Mouse (Mus musculus): Measurements from ENCODE around the gene Racgap1. TPM values are rescaled to one million over a fixed set of nuclear protein-coding genes. Genes with fewer than 3 reads are reported as not detected.

The Racgap1 gene
- polyA plus RNA-seq, 1 experiment from 2014 or later, result 69.2 TPM

GRCm38 (mm10) chr15:99648326-99648725 lies 3.1 kb downstream of the Racgap1 start:
- 73% methylated on average over 4 of the region's 4 CpGs for WGBS (ENCODE audit: insufficient replicate concordance)

DNA sequence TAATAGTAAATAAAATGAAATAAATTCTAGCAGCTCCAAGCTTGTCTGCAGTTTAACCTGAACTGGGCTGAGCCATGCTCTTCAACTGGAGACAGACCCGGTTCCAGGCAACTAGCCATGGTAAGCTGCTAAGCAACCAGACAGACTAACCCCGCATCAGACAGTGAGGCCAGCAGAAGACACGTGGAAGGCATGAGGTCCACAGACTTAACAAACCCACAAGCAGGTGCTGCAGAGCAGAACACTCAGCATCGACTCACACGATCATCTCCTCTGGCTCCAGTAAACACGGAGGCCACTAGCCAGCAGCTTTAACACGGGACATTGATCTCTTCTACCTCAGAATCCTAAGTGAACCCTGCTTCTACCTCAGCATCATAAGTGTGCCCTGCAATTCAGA lies 6.7 kb downstream of the Racgap1 start:
- peaks cover 56% of the 10 kb centered on the region for H3K4me1 ChIP-seq (replicated peaks)

More at GRCm38 (mm10) chr15:99648326-99648725, 3.1 kb downstream of the Racgap1 start:
- Histone ChIP-seq H3K9ac (peak overlapping the region; percentile 40; the same call in 1 of the 2 replicates), H3K4me2 (peak overlapping the region; percentile 28), H3K27ac (no peak overlapping the region), H3K9me3 (replicated peaks) (no peaks in the 10 kb centered on the region), H3K4me3 (replicated peaks) (no peak overlapping the region), H3K36me3 (0 out of 2 replicates have a peak, but pooled peaks cover 11% of the 10 kb centered on the region), H3K27me3 (peaks cover 10% of the 10 kb centered on the region), H3K4me1 (replicated peaks) (peaks cover 85% of the 10 kb centered on the region)
- no peak for ATAC-seq (ENCODE audit: low read depth)
- DNase-seq, result no peak

DNA sequence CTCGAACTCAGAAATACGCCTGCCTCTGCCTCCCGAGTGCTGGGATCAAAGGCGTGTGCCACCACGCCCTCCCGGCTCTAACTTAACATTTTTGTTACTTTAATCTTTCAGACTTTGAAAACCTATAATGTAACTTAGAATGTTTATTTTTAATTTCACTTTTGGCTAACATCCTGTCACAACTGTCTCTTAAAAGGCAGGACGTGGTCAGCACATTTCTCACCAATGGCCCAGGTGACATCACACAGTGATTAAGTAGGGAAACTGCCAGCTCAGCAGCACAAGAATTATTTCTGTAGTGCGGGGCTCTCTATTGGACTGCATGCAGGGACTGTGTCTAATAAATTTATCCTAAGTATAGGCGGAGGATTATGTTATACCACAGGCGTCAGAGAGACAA lies 7.6 kb downstream of the Racgap1 start:
- no peak for ATAC-seq (ENCODE audit: low read depth)

More for the DNA sequence above, 6.7 kb downstream of the Racgap1 start:
- Histone ChIP-seq H3K36me3 (peaks cover 42% of the 10 kb centered on the region), H3K4me2 (no peak overlapping the region), H3K9ac (no peak overlapping the region), H3K9me3 (replicated peaks) (no peaks in the 10 kb centered on the region), H3K4me3 (replicated peaks) (no peak overlapping the region), H3K27me3 (no peaks in the 10 kb centered on the region), H3K27ac (peak overlapping the region; percentile 18; the same call in 1 of the 2 replicates)
- 78% methylated on average over 7 of the region's 7 CpGs for WGBS (ENCODE audit: insufficient replicate concordance)
- ATAC-seq (ENCODE audit: low read depth) (no peak), DNase-seq (no peak)

DNA sequence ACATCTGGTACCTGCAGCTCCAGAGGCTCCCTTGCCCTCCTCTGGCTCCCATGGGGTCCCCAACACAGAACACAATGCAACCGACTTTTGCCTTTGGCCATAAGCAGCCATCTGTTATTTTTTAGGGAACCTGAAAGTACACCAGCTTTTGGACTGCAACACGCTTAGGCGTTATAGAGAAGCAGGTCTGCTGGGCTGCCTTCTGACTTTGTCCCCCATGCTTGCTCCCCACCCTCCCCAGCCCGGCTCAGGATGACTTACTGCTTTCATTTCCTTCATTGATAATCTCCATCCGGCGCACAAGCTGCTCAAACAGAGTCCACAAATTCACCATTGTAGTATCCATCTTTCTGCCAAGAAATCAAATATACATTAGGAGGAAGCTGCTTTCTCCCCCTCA lies 8.8 kb downstream of the Racgap1 start:
- no peak overlapping the region for H3K4me3 ChIP-seq (replicated peaks)
- no peaks in the 10 kb centered on the region for H3K27me3 ChIP-seq
- H3K9me3 ChIP-seq (replicated peaks), result no peaks in the 10 kb centered on the region
- no peak overlapping the region for H3K27ac ChIP-seq
- H3K4me1 ChIP-seq (replicated peaks), result peaks cover 34% of the 10 kb centered on the region
- H3K4me2 ChIP-seq, result no peak overlapping the region
- H3K36me3 ChIP-seq, result peaks cover 61% of the 10 kb centered on the region
- no peak overlapping the region for H3K9ac ChIP-seq
- WGBS (ENCODE audit: insufficient replicate concordance), result 81% methylated on average over 6 of the region's 6 CpGs
- no peak for ATAC-seq (ENCODE audit: low read depth)
- DNase-seq, result no peak

More for the DNA sequence above, 7.6 kb downstream of the Racgap1 start:
- no peaks in the 10 kb centered on the region for H3K9me3 ChIP-seq (replicated peaks)
- DNase-seq, result no peak
- no peaks in the 10 kb centered on the region for H3K27me3 ChIP-seq
- no peak overlapping the region for H3K4me3 ChIP-seq (replicated peaks)
- H3K36me3 ChIP-seq, result peaks cover 49% of the 10 kb centered on the region
- H3K9ac ChIP-seq, result no peak overlapping the region
- WGBS (ENCODE audit: insufficient replicate concordance), result 81% methylated on average over 10 of the region's 10 CpGs
- H3K27ac ChIP-seq, result no peak overlapping the region
- peaks cover 46% of the 10 kb centered on the region for H3K4me1 ChIP-seq (replicated peaks)
- H3K4me2 ChIP-seq, result no peak overlapping the region

- Histone ChIP-seq H3K4me2 (no peak overlapping the region), H3K9ac (no peak overlapping the region), H3K9me3 (replicated peaks) (no peaks in the 10 kb centered on the region), H3K27ac (no peak overlapping the region), H3K27me3 (no peaks in the 10 kb centered on the region), H3K36me3 (peaks cover 97% of the 10 kb centered on the region), H3K4me3 (replicated peaks) (no peak overlapping the region), H3K4me1 (replicated peaks) (no peaks in the 10 kb centered on the region)
- ATAC-seq (ENCODE audit: low read depth) (no peak), DNase-seq (no peak)
- WGBS (ENCODE audit: insufficient replicate concordance), result 90% methylated on average over 5 of the region's 5 CpGs
These were observed 13.4 kb downstream of the Racgap1 start for GRCm38 (mm10) chr15:99638124-99638485.

DNA sequence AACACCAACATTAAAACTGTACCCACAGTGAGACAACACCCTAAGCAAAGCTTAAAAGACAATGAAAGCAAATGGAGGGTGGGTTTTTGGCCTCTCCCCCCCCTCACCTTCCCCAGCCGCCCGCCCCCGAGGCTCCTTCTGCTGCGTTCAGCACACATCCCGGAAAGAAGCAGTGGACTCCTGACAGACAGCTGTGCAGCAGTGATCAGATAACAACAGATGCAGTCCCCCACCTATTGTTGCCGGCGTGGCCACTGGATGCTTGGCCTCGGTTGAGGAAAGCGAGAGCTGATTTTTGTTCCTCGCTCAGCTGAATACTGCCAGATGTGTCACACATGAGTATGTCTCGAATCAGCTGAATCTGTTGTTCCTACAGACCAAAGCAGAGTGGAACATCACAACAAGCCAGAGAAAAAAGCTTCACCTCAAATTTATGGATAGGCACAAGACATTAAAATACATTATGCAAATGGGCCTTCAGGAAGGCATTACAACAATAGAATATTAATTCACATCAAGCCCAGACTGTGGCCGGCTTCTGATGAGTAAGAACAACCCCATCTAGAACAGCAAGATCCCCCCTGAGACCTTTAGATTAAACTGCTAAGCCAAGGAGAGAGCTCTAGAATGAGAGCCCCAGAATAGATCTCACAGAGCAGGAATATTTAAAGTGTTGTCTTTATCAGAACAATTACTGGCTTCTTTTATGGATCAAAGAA lies 13.9 kb downstream of the Racgap1 start:
- Histone ChIP-seq H3K4me1 (replicated peaks) (no peaks in the 10 kb centered on the region), H3K27me3 (no peaks in the 10 kb centered on the region), H3K27ac (no peak overlapping the region), H3K9ac (no peak overlapping the region), H3K4me2 (no peak overlapping the region), H3K36me3 (peaks cover 99% of the 10 kb centered on the region), H3K9me3 (replicated peaks) (no peaks in the 10 kb centered on the region), H3K4me3 (replicated peaks) (no peak overlapping the region)
- 87% methylated on average over 12 of the region's 12 CpGs for whole genome bisulfite sequencing (ENCODE audit: insufficient replicate concordance)
- DNase-seq, result no peak
- ATAC-seq (ENCODE audit: low read depth), result no peak

DNA sequence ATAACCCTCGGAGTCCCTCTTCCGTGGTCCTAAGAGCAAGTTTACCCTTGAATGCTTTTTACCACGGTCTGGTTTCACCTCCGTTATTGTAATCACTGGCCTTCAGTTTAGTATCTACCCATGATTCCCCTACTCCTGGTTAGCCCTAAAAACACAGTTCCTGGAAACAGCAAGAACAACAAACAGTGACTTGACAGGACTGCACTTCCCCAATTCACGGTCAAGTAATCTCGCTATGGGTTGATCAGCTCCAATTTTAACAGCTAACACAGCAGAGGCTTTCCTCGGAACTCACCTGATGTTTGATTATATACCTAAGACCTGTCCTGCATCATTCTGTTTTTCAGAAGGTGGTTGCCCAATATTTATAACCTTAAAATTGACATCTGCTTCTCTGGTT lies 16.8 kb downstream of the Racgap1 start:
- H3K27me3 ChIP-seq, result no peaks in the 10 kb centered on the region
- H3K4me3 ChIP-seq (replicated peaks), result no peak overlapping the region
- ATAC-seq (ENCODE audit: low read depth) (no peak), DNase-seq (no peak)
- no peak overlapping the region for H3K27ac ChIP-seq
- H3K36me3 ChIP-seq, result peaks cover 99% of the 10 kb centered on the region
- H3K4me1 ChIP-seq (replicated peaks), result no peaks in the 10 kb centered on the region
- WGBS (ENCODE audit: insufficient replicate concordance), result 80% methylated on average over 7 of the region's 7 CpGs
- no peak overlapping the region for H3K9ac ChIP-seq
- no peak overlapping the region for H3K4me2 ChIP-seq
- H3K9me3 ChIP-seq (replicated peaks), result no peaks in the 10 kb centered on the region

DNA sequence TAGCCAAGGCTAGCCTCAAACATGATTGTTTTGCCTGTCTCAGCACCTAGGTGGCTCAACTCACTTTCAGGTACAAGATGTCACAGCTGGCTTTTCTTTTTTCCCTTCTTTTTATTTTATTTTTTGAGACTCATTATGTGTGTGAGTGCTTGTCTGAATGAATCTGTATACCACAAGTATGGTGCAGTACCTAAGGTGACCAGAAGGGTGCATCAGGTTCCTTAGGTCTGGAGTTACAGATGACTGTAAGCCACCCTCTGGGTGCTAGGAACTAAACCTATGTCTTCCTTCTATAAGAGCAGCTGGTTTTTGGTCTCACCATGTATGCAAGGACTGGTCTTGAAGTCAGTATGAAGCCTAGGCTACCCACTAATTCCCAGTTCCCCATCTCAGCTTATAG lies 19.8 kb downstream of the Racgap1 start:
- Histone ChIP-seq H3K27me3 (no peaks in the 10 kb centered on the region), H3K9ac (no peak overlapping the region), H3K36me3 (peaks cover 99% of the 10 kb centered on the region), H3K9me3 (replicated peaks) (no peaks in the 10 kb centered on the region), H3K27ac (no peak overlapping the region), H3K4me2 (no peak overlapping the region), H3K4me1 (replicated peaks) (no peaks in the 10 kb centered on the region), H3K4me3 (replicated peaks) (no peak overlapping the region)
- no peak for DNase-seq
- ATAC-seq (ENCODE audit: low read depth), result no peak

GRCm38 (mm10) chr15:99622063-99622462 lies 29.4 kb downstream of the Racgap1 start:
- 96% methylated on average over 11 of the region's 11 CpGs for WGBS (ENCODE audit: insufficient replicate concordance)
- no peaks in the 10 kb centered on the region for H3K4me1 ChIP-seq (replicated peaks)
- no peak for ATAC-seq (ENCODE audit: low read depth)
- no peak for DNase-seq
- no peak overlapping the region for H3K4me2 ChIP-seq
- no peak overlapping the region for H3K4me3 ChIP-seq (replicated peaks)
- H3K27me3 ChIP-seq, result no peaks in the 10 kb centered on the region
- no peak overlapping the region for H3K27ac ChIP-seq
- peaks cover 78% of the 10 kb centered on the region for H3K36me3 ChIP-seq
- H3K9me3 ChIP-seq (replicated peaks), result no peaks in the 10 kb centered on the region
- H3K9ac ChIP-seq, result no peak overlapping the region

DNA sequence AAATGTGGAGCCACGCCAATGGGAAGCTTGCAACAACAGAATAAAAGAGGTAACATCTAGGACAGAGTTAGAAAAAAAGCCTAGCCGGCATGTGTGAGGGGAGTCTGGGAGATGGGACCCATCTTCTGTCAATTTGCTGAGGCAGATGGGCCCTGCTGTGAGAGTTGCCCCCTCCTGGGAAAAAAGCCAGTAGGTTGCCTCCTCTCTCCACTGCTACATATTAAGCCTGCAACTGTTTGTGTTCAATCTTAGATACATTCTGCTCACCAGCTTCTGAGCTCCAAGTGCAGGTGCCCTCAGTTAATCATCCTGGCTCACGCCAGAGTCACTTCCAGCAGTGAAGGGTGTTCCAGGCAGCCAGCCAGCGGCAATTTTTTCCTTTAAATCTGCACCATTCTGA lies 31.6 kb downstream of the Racgap1 start:
- H3K9ac ChIP-seq, result no peak overlapping the region
- 85% methylated on average over 4 of the region's 4 CpGs for WGBS (ENCODE audit: insufficient replicate concordance)
- H3K9me3 ChIP-seq (replicated peaks), result no peaks in the 10 kb centered on the region
- DNase-seq (no peak), ATAC-seq (ENCODE audit: low read depth) (no peak)
- no peak overlapping the region for H3K4me3 ChIP-seq (replicated peaks)
- peaks cover 56% of the 10 kb centered on the region for H3K36me3 ChIP-seq
- no peak overlapping the region for H3K27ac ChIP-seq
- H3K27me3 ChIP-seq, result peaks cover 9% of the 10 kb centered on the region
- peaks cover 7% of the 10 kb centered on the region for H3K4me1 ChIP-seq (replicated peaks)
- H3K4me2 ChIP-seq, result no peak overlapping the region

DNA sequence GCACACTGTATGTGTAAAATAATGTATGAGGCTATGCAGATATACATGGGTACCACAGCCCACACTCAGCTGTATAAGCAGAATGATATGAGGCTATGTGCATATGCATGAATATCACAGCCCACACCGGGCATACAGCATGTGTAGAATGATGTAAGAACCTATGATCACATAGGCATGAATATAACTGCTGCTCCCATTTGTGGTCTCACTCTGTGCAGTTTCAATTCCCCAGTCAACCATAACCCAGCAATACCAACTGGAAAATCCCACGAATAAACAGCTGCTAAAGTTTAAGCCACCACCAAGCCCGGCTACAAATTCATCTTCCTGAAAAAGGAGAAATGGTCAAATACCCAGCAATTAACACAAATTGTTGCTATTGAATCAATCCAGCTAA lies 32.9 kb downstream of the Racgap1 start:
- Histone ChIP-seq H3K36me3 (peaks cover 44% of the 10 kb centered on the region), H3K4me2 (no peak overlapping the region), H3K4me1 (replicated peaks) (peaks cover 8% of the 10 kb centered on the region), H3K4me3 (replicated peaks) (no peak overlapping the region), H3K27me3 (peaks cover 22% of the 10 kb centered on the region), H3K9ac (no peak overlapping the region), H3K9me3 (replicated peaks) (no peaks in the 10 kb centered on the region), H3K27ac (no peak overlapping the region)
- ATAC-seq (ENCODE audit: low read depth), result no peak
- DNase-seq, result no peak
- WGBS (ENCODE audit: insufficient replicate concordance), result 77% methylated on average over 3 of the region's 3 CpGs

DNA sequence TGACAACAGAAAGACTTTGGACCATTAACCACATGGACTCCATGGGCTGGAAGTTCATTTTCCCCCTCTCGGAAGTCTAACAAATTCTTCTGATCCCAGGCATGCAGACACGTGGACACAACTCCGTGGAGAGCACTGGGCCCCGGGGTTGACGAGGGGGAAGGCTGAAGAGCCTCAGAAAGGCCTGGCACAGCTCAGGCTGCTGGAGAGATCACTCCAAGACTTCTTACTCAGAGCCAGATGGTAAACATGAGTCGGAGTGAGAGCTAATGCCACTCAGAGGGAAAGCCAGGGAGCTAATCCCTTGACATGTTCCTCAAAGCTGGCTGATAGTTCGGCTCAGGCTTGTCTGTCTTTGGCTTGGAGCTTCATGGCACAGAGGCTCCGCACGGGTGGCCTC lies 36.2 kb downstream of the Racgap1 start:
- peaks cover 50% of the 10 kb centered on the region for H3K27me3 ChIP-seq

More for the DNA sequence above, 36.2 kb downstream of the Racgap1 start:
- no peak for DNase-seq
- 54% methylated on average over 9 of the region's 9 CpGs for WGBS (ENCODE audit: insufficient replicate concordance)
- Histone ChIP-seq H3K4me3 (replicated peaks) (no peak overlapping the region), H3K9me3 (replicated peaks) (0 out of 2 replicates have a peak, but pooled peaks cover 4% of the 10 kb centered on the region), H3K4me2 (no peak overlapping the region), H3K9ac (no peak overlapping the region), H3K36me3 (peaks cover 11% of the 10 kb centered on the region), H3K27ac (no peak overlapping the region), H3K4me1 (replicated peaks) (peaks cover 8% of the 10 kb centered on the region)
- no peak for ATAC-seq (ENCODE audit: low read depth)
